Mouse (Mus musculus) lung, postnatal 0 days (tissue): ENCODE data around the gene Cnr2. TPM values are rescaled to one million over a fixed set of nuclear protein-coding genes. Genes with fewer than 3 reads are reported as not detected.
A peak's percentile ranks its signal among the peaks of the same experiment; 100 is the strongest.

Experiments used
- ATAC-seq: fragments of 200-750 bp; cut with Nextera tagmentation; 2 replicates; pipeline ENCODE4 v1.8.0; 2017; ENCODE audit warnings: moderate library complexity
- DNase-seq: peaks from one replicate; pipeline ENCODE4 v3.0.0-alpha.2; 2016; ENCODE audit warnings: low spot score
- H3K27ac ChIP-seq: fragments of 300-500 bp; sonication (generic); 2 replicates; pipeline ENCODE4 v1.5.1; 2014; ENCODE audit warnings: antibody characterized with exemption, mild to moderate bottlenecking, low read length, mixed read lengths
- H3K27me3 ChIP-seq: fragments of 300-500 bp; sonication (generic); replicated peaks from 2 replicates; pipeline ENCODE4 v1.6.1; 2014; ENCODE audit warnings: low read length, mixed read lengths; ENCODE audit not compliant: insufficient read depth
- H3K36me3 ChIP-seq: fragments of 300-500 bp; sonication (generic); 2 replicates; pipeline ENCODE4 v1.6.1; 2014; ENCODE audit warnings: low read length, mixed read lengths; ENCODE audit not compliant: insufficient read depth
- H3K4me1 ChIP-seq: fragments of 300-500 bp; sonication (generic); 2 replicates; pipeline ENCODE4 v1.6.1; 2014; ENCODE audit warnings: antibody characterized with exemption, low read depth, low read length, mixed read lengths; ENCODE audit not compliant: insufficient read depth
- H3K4me2 ChIP-seq: fragments of 300-500 bp; sonication (generic); replicated peaks from 2 replicates; pipeline ENCODE4 v1.6.1; 2014; ENCODE audit warnings: low read depth, mild to moderate bottlenecking, low read length, moderate library complexity, mixed read lengths
- H3K4me3 ChIP-seq: fragments of 300-500 bp; sonication (generic); 2 replicates; pipeline ENCODE4 v1.5.1; 2014; ENCODE audit warnings: low read depth, low read length
- H3K9ac ChIP-seq: fragments of 300-500 bp; sonication (generic); replicated peaks from 2 replicates; pipeline ENCODE4 v1.6.1; 2014; ENCODE audit warnings: low read depth, mild to moderate bottlenecking
- H3K9me3 ChIP-seq: fragments of 300-500 bp; sonication (generic); 2 replicates; pipeline ENCODE4 v1.6.1; 2016; ENCODE audit warnings: low read length, mixed read lengths
- CTCF ChIP-seq: IDR thresholded peaks from 2 replicates; pipeline ENCODE4 v1.5.1; 2016; ENCODE audit warnings: antibody characterized with exemption, mild to moderate bottlenecking
- EP300 ChIP-seq: IDR thresholded peaks from 2 replicates; pipeline ENCODE4 v1.6.1; 2016; ENCODE audit warnings: antibody characterized with exemption, mild to moderate bottlenecking, control low read depth
- WGBS: fragments of 180-500 bp; shearing (Covaris S2); extraction: QIAGEN DNeasy Blood & Tissue Kit; methylation state at CpG from one replicate; pipeline ENCODE4 v1.1.7; 2014; 5-methylcytosine and 5-hydroxymethylcytosine counted together
- polyA plus RNA-seq: library from polyadenylated mRNA; unstranded; fragments of >200 nt; fragmentation: Nextera tagmentation; extraction: Ambion mirVana; gene quantifications from 2 replicates; pipeline ENCODE4 v1.2.1, GENCODE M21; 2015

Gene Cnr2
- polyA plus RNA-seq, 1 experiment from 2014 or later = 1.9 TPM

DNA sequence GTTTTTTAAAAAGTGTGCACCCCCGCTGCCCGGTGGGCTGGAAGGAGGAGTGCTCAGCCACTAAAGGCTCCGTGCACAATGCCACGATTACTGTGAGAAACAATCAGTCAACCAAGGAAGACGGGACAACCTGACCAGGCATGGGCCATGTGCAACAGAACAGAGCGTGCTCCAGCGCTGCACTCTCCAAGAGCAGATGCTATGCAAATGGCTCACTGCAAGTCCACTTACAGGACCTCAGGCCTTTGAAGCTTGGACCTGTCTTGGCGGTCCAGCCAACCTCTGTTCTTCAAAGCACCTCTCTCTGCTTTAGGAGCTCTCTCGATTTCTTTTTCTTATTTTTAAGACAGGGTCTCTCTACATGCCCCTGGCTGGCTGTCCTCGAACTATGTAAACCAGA is 14.6 kb upstream of the Cnr2 start:
- Histone ChIP-seq H3K4me3 (no peak overlapping the region), H3K4me2 (no peak overlapping the region), H3K27me3 (no peaks in the 10 kb centered on the region), H3K9me3 (no peaks in the 10 kb centered on the region), H3K27ac (no peak overlapping the region), H3K36me3 (no peaks in the 10 kb centered on the region), H3K9ac (no peak overlapping the region), H3K4me1 (peaks cover 15% of the 10 kb centered on the region; the same call in 1 of the 2 replicates)
- ATAC-seq (no peak), DNase-seq (no peak)
- TF ChIP-seq CTCF (no peak), EP300 (no peak)
- WGBS = 89% methylated on average over 10 of the region's 10 CpGs

DNA sequence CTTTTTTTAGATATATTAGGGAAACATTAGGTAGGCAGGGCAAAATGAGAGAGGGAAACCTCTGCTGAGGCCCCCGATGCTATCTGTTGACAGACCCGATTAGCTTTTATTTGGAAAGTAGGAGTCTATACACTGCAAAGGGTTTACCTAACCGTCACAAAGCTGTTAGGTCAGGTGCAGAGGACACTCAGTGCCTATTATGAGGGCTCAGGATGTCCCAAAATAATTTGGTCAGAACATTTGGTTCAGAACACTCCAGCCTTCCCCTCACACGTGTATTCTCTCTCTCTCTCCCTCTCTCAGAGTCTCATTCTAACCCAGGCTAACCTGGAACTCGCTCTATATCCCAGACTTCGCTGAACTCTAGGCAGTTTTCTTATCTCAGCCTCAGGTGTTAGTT is 13.2 kb upstream of the Cnr2 start:
- no peak overlapping the region for H3K27ac ChIP-seq
- TF ChIP-seq CTCF (no peak), EP300 (no peak)
- ATAC-seq (no peak), DNase-seq (no peak)
- no peaks in the 10 kb centered on the region for H3K36me3 ChIP-seq
- no peak overlapping the region for H3K4me2 ChIP-seq
- no peaks in the 10 kb centered on the region for H3K9me3 ChIP-seq
- H3K9ac ChIP-seq = no peak overlapping the region
- no peak overlapping the region for H3K4me3 ChIP-seq
- H3K27me3 ChIP-seq = no peaks in the 10 kb centered on the region
- 62% methylated on average over 6 of the region's 6 CpGs for whole genome bisulfite sequencing
- peaks cover 6% of the 10 kb centered on the region; the same call in 1 of the 2 replicates for H3K4me1 ChIP-seq

DNA sequence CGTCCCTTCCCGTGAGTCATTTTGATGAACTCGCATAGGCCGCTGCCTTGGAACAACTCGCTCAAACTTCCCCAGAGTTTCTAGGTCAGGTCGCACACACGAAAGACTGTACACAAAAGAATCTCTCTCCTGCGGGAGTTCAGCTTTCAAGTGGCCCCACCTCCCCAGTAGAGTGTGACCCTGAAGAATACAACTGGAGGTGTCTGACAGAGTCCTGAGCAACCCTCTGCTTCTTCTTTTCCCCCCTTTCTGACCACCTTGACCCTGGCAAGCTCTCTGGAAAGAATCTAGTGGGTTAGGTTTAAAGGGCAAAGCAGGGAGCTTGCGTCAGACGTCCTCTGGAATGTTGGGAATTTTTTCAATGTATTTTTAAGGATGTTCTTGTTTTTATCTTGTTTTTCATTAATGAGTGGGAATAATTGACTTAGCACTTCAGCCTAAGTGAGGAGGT is 11.8 kb upstream of the Cnr2 start:
- H3K4me1 ChIP-seq = peaks cover 6% of the 10 kb centered on the region; the same call in 1 of the 2 replicates
- H3K4me3 ChIP-seq = no peak overlapping the region
- no peak for TF ChIP-seq CTCF
- TF ChIP-seq EP300 = peak; percentile 78
- DNase-seq = peak; percentile 78
- peak; percentile 67 for ATAC-seq
- H3K9me3 ChIP-seq = no peaks in the 10 kb centered on the region
- no peak overlapping the region for H3K4me2 ChIP-seq
- H3K27me3 ChIP-seq = no peaks in the 10 kb centered on the region
- no peak overlapping the region for H3K9ac ChIP-seq
- H3K36me3 ChIP-seq = no peaks in the 10 kb centered on the region
- 24% methylated on average over 10 of the region's 10 CpGs for WGBS
- peak overlapping the region; percentile 81 for H3K27ac ChIP-seq

DNA sequence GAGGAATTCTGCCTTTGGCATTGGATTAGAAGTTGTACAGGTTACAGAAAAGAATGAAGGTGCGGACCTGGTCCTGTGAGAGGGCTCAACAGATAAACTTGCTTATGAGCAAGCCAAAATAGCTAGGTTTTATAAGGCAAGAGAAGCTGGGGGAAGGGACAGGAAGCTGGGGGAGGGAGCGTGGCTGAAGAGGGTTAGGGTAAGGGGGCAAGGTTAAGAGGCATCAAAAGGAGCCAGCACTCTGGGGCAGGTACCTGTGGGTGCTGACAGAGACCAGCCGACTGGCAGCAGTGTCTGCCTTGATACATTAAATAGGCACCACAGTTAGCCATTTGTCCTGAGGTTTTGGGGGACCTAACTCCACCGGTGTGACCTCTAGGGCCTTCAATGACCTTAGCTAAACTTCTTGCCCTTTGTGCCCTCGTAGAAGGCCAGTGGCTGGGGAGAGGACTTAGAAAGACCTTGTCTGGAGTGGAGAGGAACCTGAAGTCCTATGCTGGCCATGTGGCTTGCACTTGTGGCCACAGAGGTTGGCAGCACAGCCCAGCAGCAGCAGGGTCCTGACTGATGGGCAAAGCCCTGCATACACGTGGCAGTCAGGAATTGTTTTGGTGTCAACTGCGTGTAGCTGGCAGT is 11.2 kb upstream of the Cnr2 start:
- no peak overlapping the region for H3K9ac ChIP-seq
- no peak for TF ChIP-seq CTCF
- TF ChIP-seq EP300 = no peak
- no peaks in the 10 kb centered on the region for H3K9me3 ChIP-seq
- H3K4me1 ChIP-seq = peaks cover 6% of the 10 kb centered on the region; the same call in 1 of the 2 replicates
- DNase-seq = no peak
- peak; percentile 63 for ATAC-seq
- H3K4me2 ChIP-seq = no peak overlapping the region
- WGBS = 43% methylated on average over 7 of the region's 7 CpGs
- H3K27me3 ChIP-seq = no peaks in the 10 kb centered on the region
- peak overlapping the region; percentile 81 for H3K27ac ChIP-seq
- H3K36me3 ChIP-seq = no peaks in the 10 kb centered on the region
- H3K4me3 ChIP-seq = no peak overlapping the region

DNA sequence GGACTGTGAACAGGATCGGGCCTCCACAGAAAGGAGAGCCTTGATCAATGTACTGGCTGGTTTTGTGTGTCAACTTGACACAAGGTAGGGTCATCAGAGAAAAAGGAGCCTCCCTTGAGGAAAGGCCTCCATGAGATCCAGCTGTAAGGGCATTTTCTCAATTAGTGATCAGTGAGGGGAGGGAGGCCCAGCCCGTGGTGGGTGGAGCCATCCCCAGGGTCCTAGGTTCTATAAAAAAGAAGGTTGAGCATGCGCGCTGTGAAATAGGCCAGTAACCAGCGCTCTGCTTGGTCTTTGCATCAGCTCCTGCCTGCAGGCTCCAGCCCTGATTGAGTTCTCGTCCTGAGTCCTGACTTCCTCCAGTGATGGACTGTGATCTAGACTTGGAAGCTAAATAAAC is 10.7 kb upstream of the Cnr2 start:
- 74% methylated on average over 6 of the region's 6 CpGs for WGBS
- no peaks in the 10 kb centered on the region for H3K27me3 ChIP-seq
- H3K4me3 ChIP-seq = no peak overlapping the region
- no peak for DNase-seq
- H3K27ac ChIP-seq = peak overlapping the region; percentile 81; the same call in 1 of the 2 replicates
- no peaks in the 10 kb centered on the region for H3K36me3 ChIP-seq
- no peaks in the 10 kb centered on the region for H3K9me3 ChIP-seq
- H3K4me1 ChIP-seq = peaks cover 6% of the 10 kb centered on the region; the same call in 1 of the 2 replicates
- ATAC-seq = no peak
- no peak overlapping the region for H3K4me2 ChIP-seq
- H3K9ac ChIP-seq = no peak overlapping the region
- no peak for TF ChIP-seq CTCF
- no peak for TF ChIP-seq EP300

DNA sequence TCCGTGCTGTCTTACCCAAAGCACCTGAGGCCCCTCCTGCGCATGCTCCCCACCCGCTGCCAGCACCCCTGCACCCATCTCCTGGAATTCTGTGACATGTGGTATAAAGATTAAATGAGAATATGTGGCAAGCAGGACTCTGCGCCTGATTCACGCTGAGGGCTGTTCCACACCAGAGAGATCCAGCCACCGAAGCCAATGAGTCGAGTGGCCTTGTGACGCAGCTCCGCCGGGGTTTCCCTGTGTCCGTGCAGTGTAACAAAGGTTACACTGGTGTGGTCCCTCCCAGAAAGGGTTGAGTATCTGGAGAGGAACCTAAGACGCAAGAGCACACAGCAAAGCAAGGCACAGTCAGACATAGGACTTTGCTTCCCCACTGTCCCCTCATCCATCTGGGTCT is 9.5 kb upstream of the Cnr2 start:
- no peaks in the 10 kb centered on the region for H3K27me3 ChIP-seq
- DNase-seq (no peak), ATAC-seq (no peak)
- 88% methylated on average over 12 of the region's 12 CpGs for WGBS
- H3K27ac ChIP-seq = no peak overlapping the region
- peaks cover 6% of the 10 kb centered on the region; the same call in 1 of the 2 replicates for H3K4me1 ChIP-seq
- no peak overlapping the region for H3K4me3 ChIP-seq
- H3K9ac ChIP-seq = no peak overlapping the region
- TF ChIP-seq EP300 (no peak), CTCF (no peak)
- H3K36me3 ChIP-seq = no peaks in the 10 kb centered on the region
- H3K9me3 ChIP-seq = no peaks in the 10 kb centered on the region
- H3K4me2 ChIP-seq = no peak overlapping the region
